Comparison of ENCODE assay signal across 15 mouse cellular contexts in genomic region chr13:109066581-109067159, GRCm38 (mm10).
A peak's percentile ranks its signal among the peaks of the same experiment; 100 is the strongest.
DNase-seq lines count a peak whose midpoint lies in the region; ATAC-seq and TF ChIP-seq lines count a peak whose summit lies in the region.
"Had no signal": no experiment of that assay in that cellular context is flagged by ENCODE, and none has a peak within 500 bp of the region (broad histone marks: within the 10 kb centered on the region; RNA-seq: fewer than 3 reads in every experiment).

No protein-coding gene starts in this region.

- WGBS in midbrain, postnatal 0 days = 76% methylated on average over 4 of the region's 4 CpGs
- WGBS in midbrain, embryonic 16.5 days = 62% methylated on average over 4 of the region's 4 CpGs

- H3K4me1 ChIP-seq in midbrain, postnatal 0 days (ENCODE audit: insufficient read depth, low read length) = no peaks in the 10 kb centered on the region
- H3K4me1 ChIP-seq in midbrain, embryonic 16.5 days (ENCODE audit: control insufficient read depth, insufficient read depth, low read length) = no peaks in the 10 kb centered on the region
- H3K4me1 ChIP-seq: embryonic facial prominence, embryonic 12.5 days had no signal

- no peaks in the 10 kb centered on the region for H3K27me3 ChIP-seq in midbrain, postnatal 0 days (ENCODE audit: insufficient read depth, low read length)
- H3K27me3 ChIP-seq in midbrain, embryonic 16.5 days (ENCODE audit: control insufficient read depth, insufficient read depth, low read depth, low read length) = no peaks in the 10 kb centered on the region
- H3K27me3 ChIP-seq: embryonic facial prominence, embryonic 12.5 days had no signal

- DNase-seq in adrenal gland, postnatal 14 days = peak; percentile 41
- no peak for DNase-seq in adrenal gland, adult 8-10 months
- peak; percentile 44 for DNase-seq in midbrain, postnatal 0 days (ENCODE audit: low spot score)
- peak; percentile 33 to 53 for DNase-seq in kidney, adult 8-10 months
- peak; percentile 11 for DNase-seq in skeletal muscle tissue, adult 2 months (ENCODE audit: low read depth, low spot score)
- no peak for DNase-seq in left cerebral cortex, adult 9 months (ENCODE audit: low spot score in 2 of 2)
- no peak for DNase-seq in right cerebral cortex, adult 18-20 months
- DNase-seq: B cell, adult 2 months; cerebellum, postnatal 14 days; lung, postnatal 4 days had no signal

- no peak overlapping the region for H3K27ac ChIP-seq in midbrain, postnatal 0 days (ENCODE audit: low read depth, low read length)
- H3K27ac ChIP-seq in midbrain, embryonic 16.5 days (ENCODE audit: low read length) = no peak overlapping the region
- H3K27ac ChIP-seq: embryonic facial prominence, embryonic 12.5 days; heart, adult 2 months had no signal

- TF ChIP-seq CTCF in midbrain, postnatal 0 days (IDR thresholded peaks at IDR 0.05) = no peak

- H3K4me3 ChIP-seq in midbrain, postnatal 0 days (ENCODE audit: low read depth, low read length) = no peak overlapping the region
- no peak overlapping the region for H3K4me3 ChIP-seq in midbrain, embryonic 16.5 days (ENCODE audit: low read depth, low read length)
- H3K4me3 ChIP-seq: embryonic facial prominence, embryonic 12.5 days; heart, adult 2 months; limb, embryonic 10.5 days had no signal

- H3K4me2 ChIP-seq in midbrain, postnatal 0 days (ENCODE audit: low read depth, low read length, poor library complexity, severe bottlenecking) = no peak overlapping the region
- no peak overlapping the region for H3K4me2 ChIP-seq in midbrain, embryonic 16.5 days (ENCODE audit: low read length)
- H3K4me2 ChIP-seq: embryonic facial prominence, embryonic 12.5 days had no signal

- H3K9ac ChIP-seq in midbrain, postnatal 0 days (replicated peaks; ENCODE audit: low read length, poor library complexity, severe bottlenecking) = no peak overlapping the region
- H3K9ac ChIP-seq in midbrain, embryonic 16.5 days (ENCODE audit: low read depth, low read length) = no peak overlapping the region
- H3K9ac ChIP-seq: embryonic facial prominence, embryonic 12.5 days had no signal

- H3K9me3 ChIP-seq in midbrain, postnatal 0 days (ENCODE audit: low read length) = no peaks in the 10 kb centered on the region
- no peaks in the 10 kb centered on the region for H3K9me3 ChIP-seq in midbrain, embryonic 16.5 days (replicated peaks; ENCODE audit: control insufficient read depth, low read length, poor library complexity, severe bottlenecking)
- H3K9me3 ChIP-seq: embryonic facial prominence, embryonic 12.5 days; limb, embryonic 10.5 days had no signal

- H3K36me3 ChIP-seq in midbrain, postnatal 0 days (ENCODE audit: insufficient read depth, low read length) = no peaks in the 10 kb centered on the region
- no peaks in the 10 kb centered on the region for H3K36me3 ChIP-seq in midbrain, embryonic 16.5 days (ENCODE audit: control insufficient read depth, insufficient read depth, low read length)
- H3K36me3 ChIP-seq: embryonic facial prominence, embryonic 12.5 days; limb, embryonic 10.5 days had no signal

- ATAC-seq in midbrain, postnatal 0 days (ENCODE audit: low FRiP score) = no peak
- no peak for ATAC-seq in midbrain, embryonic 16.5 days
- ATAC-seq: forebrain, embryonic 14.5 days had no signal

Comparison
In these comparisons a context has a peak if more than half of its experiments do, and no peak if none do; other contexts are left out.
1. DNase-seq: peak in adrenal gland, postnatal 14 days (single experiment), midbrain, postnatal 0 days (single experiment), kidney, adult 8-10 months (2 of 2) and skeletal muscle tissue, adult 2 months (single experiment); none in adrenal gland, adult 8-10 months (single experiment), left cerebral cortex, adult 9 months (0 of 2) and right cerebral cortex, adult 18-20 months (single experiment).